Mouse (Mus musculus): Measurements from ENCODE around the gene Srd5a3. TPM values are rescaled to one million over a fixed set of nuclear protein-coding genes. Genes with fewer than 3 reads are reported as not detected.

Gene Srd5a3
- polyA plus RNA-seq, 1 experiment: 139 TPM

- no peaks in the 10 kb centered on the region; the same call in 1 of the 2 replicates for H3K27me3 ChIP-seq (ENCODE audit: control insufficient read depth, insufficient read depth, low read length)
- no peak overlapping the region for H3K27ac ChIP-seq (ENCODE audit: control insufficient read depth, insufficient read depth, low read length)
- no peaks in the 10 kb centered on the region for H3K4me1 ChIP-seq (replicated peaks; ENCODE audit: control insufficient read depth, insufficient read depth, low read length)
- DNase-seq: no peak
- H3K4me3 ChIP-seq (ENCODE audit: control insufficient read depth, insufficient read depth, low read length): no peak overlapping the region
- no peaks in the 10 kb centered on the region for H3K36me3 ChIP-seq (ENCODE audit: control insufficient read depth, insufficient read depth, low read length)
- WGBS: 90% methylated on average over 4 of the region's 4 CpGs
- no peak for TF ChIP-seq CTCF (IDR thresholded peaks at IDR 0.05; ENCODE audit: borderline replicate concordance, control insufficient read depth, extremely low read depth, insufficient read depth, low read length, poor library complexity)
- no peak for TF ChIP-seq POLR2A (IDR thresholded peaks at IDR 0.05; ENCODE audit: control insufficient read depth, extremely low read depth, insufficient read depth, low read length, poor library complexity)
Measured at GRCm38 (mm10) chr5:76175051-76175450, 35.0 kb downstream of the Srd5a3 start.

- WGBS: 54% methylated on average over 3 of the region's 3 CpGs
- DNase-seq: no peak
Measured at GRCm38 (mm10) chr5:76176411-76176810, 36.3 kb downstream of the Srd5a3 start.

GRCm38 (mm10) chr5:76176841-76177240 lies 36.8 kb downstream of the Srd5a3 start:
- no peak for DNase-seq
- no peak for TF ChIP-seq POLR2A (IDR thresholded peaks at IDR 0.05; ENCODE audit: control insufficient read depth, extremely low read depth, insufficient read depth, low read length, poor library complexity)
- TF ChIP-seq CTCF (IDR thresholded peaks at IDR 0.05; ENCODE audit: borderline replicate concordance, control insufficient read depth, extremely low read depth, insufficient read depth, low read length, poor library complexity): no peak
- H3K4me1 ChIP-seq (replicated peaks; ENCODE audit: control insufficient read depth, insufficient read depth, low read length): no peaks in the 10 kb centered on the region
- WGBS: 50% methylated on average over 11 of the region's 11 CpGs
- H3K4me3 ChIP-seq (ENCODE audit: control insufficient read depth, insufficient read depth, low read length): no peak overlapping the region
- no peak overlapping the region for H3K27ac ChIP-seq (ENCODE audit: control insufficient read depth, insufficient read depth, low read length)
- H3K27me3 ChIP-seq (ENCODE audit: control insufficient read depth, insufficient read depth, low read length): no peaks in the 10 kb centered on the region; the same call in 1 of the 2 replicates
- no peaks in the 10 kb centered on the region for H3K36me3 ChIP-seq (ENCODE audit: control insufficient read depth, insufficient read depth, low read length)

More at GRCm38 (mm10) chr5:76176411-76176810, 36.3 kb downstream of the Srd5a3 start:
- no peaks in the 10 kb centered on the region; the same call in 1 of the 2 replicates for H3K27me3 ChIP-seq (ENCODE audit: control insufficient read depth, insufficient read depth, low read length)
- H3K27ac ChIP-seq (ENCODE audit: control insufficient read depth, insufficient read depth, low read length): no peak overlapping the region
- TF ChIP-seq CTCF (IDR thresholded peaks at IDR 0.05; ENCODE audit: borderline replicate concordance, control insufficient read depth, extremely low read depth, insufficient read depth, low read length, poor library complexity) (no peak), POLR2A (IDR thresholded peaks at IDR 0.05; ENCODE audit: control insufficient read depth, extremely low read depth, insufficient read depth, low read length, poor library complexity) (no peak)
- no peaks in the 10 kb centered on the region for H3K36me3 ChIP-seq (ENCODE audit: control insufficient read depth, insufficient read depth, low read length)
- no peaks in the 10 kb centered on the region for H3K4me1 ChIP-seq (replicated peaks; ENCODE audit: control insufficient read depth, insufficient read depth, low read length)
- no peak overlapping the region for H3K4me3 ChIP-seq (ENCODE audit: control insufficient read depth, insufficient read depth, low read length)

- DNase-seq: no peak
- Histone ChIP-seq H3K4me3 (ENCODE audit: control insufficient read depth, insufficient read depth, low read length) (no peak overlapping the region), H3K27me3 (ENCODE audit: control insufficient read depth, insufficient read depth, low read length) (no peaks in the 10 kb centered on the region; the same call in 1 of the 2 replicates), H3K36me3 (ENCODE audit: control insufficient read depth, insufficient read depth, low read length) (no peaks in the 10 kb centered on the region), H3K27ac (ENCODE audit: control insufficient read depth, insufficient read depth, low read length) (no peak overlapping the region), H3K4me1 (replicated peaks; ENCODE audit: control insufficient read depth, insufficient read depth, low read length) (no peaks in the 10 kb centered on the region)
- WGBS: 85% methylated on average over 7 of the region's 7 CpGs
- TF ChIP-seq POLR2A (IDR thresholded peaks at IDR 0.05; ENCODE audit: control insufficient read depth, extremely low read depth, insufficient read depth, low read length, poor library complexity): no peak
Measured at GRCm38 (mm10) chr5:76177664-76178063, 37.6 kb downstream of the Srd5a3 start.

- Histone ChIP-seq H3K27ac (ENCODE audit: control insufficient read depth, insufficient read depth, low read length) (no peak overlapping the region), H3K4me3 (ENCODE audit: control insufficient read depth, insufficient read depth, low read length) (no peak overlapping the region), H3K27me3 (ENCODE audit: control insufficient read depth, insufficient read depth, low read length) (no peaks in the 10 kb centered on the region; the same call in 1 of the 2 replicates), H3K4me1 (replicated peaks; ENCODE audit: control insufficient read depth, insufficient read depth, low read length) (no peaks in the 10 kb centered on the region), H3K36me3 (ENCODE audit: control insufficient read depth, insufficient read depth, low read length) (no peaks in the 10 kb centered on the region)
- no peak for DNase-seq
- WGBS: 90% methylated on average over 5 of the region's 5 CpGs
- no peak for TF ChIP-seq CTCF (IDR thresholded peaks at IDR 0.05; ENCODE audit: borderline replicate concordance, control insufficient read depth, extremely low read depth, insufficient read depth, low read length, poor library complexity)
- no peak for TF ChIP-seq POLR2A (IDR thresholded peaks at IDR 0.05; ENCODE audit: control insufficient read depth, extremely low read depth, insufficient read depth, low read length, poor library complexity)
Measured at GRCm38 (mm10) chr5:76179171-76179570, 39.1 kb downstream of the Srd5a3 start.

- WGBS: 97% methylated on average over 5 of the region's 5 CpGs
- DNase-seq: no peak
- Histone ChIP-seq H3K27ac (ENCODE audit: control insufficient read depth, insufficient read depth, low read length) (no peak overlapping the region), H3K27me3 (ENCODE audit: control insufficient read depth, insufficient read depth, low read length) (no peaks in the 10 kb centered on the region; the same call in 1 of the 2 replicates), H3K4me3 (ENCODE audit: control insufficient read depth, insufficient read depth, low read length) (no peak overlapping the region), H3K4me1 (replicated peaks; ENCODE audit: control insufficient read depth, insufficient read depth, low read length) (peaks cover 3% of the 10 kb centered on the region; the same call in 1 of the 2 replicates), H3K36me3 (ENCODE audit: control insufficient read depth, insufficient read depth, low read length) (no peaks in the 10 kb centered on the region)
- TF ChIP-seq POLR2A (IDR thresholded peaks at IDR 0.05; ENCODE audit: control insufficient read depth, extremely low read depth, insufficient read depth, low read length, poor library complexity) (no peak), CTCF (IDR thresholded peaks at IDR 0.05; ENCODE audit: borderline replicate concordance, control insufficient read depth, extremely low read depth, insufficient read depth, low read length, poor library complexity) (no peak)
Measured at GRCm38 (mm10) chr5:76179791-76180190, 39.7 kb downstream of the Srd5a3 start.

GRCm38 (mm10) chr5:76182326-76182725 lies 42.3 kb downstream of the Srd5a3 start:
- no peak for DNase-seq
- no peak for TF ChIP-seq POLR2A (IDR thresholded peaks at IDR 0.05; ENCODE audit: control insufficient read depth, extremely low read depth, insufficient read depth, low read length, poor library complexity)
- no peak for TF ChIP-seq CTCF (IDR thresholded peaks at IDR 0.05; ENCODE audit: borderline replicate concordance, control insufficient read depth, extremely low read depth, insufficient read depth, low read length, poor library complexity)
- 98% methylated on average over 3 of the region's 3 CpGs for whole genome bisulfite sequencing
- Histone ChIP-seq H3K27ac (ENCODE audit: control insufficient read depth, insufficient read depth, low read length) (no peak overlapping the region), H3K4me1 (replicated peaks; ENCODE audit: control insufficient read depth, insufficient read depth, low read length) (peaks cover 10% of the 10 kb centered on the region), H3K4me3 (ENCODE audit: control insufficient read depth, insufficient read depth, low read length) (no peak overlapping the region), H3K36me3 (ENCODE audit: control insufficient read depth, insufficient read depth, low read length) (no peaks in the 10 kb centered on the region), H3K27me3 (ENCODE audit: control insufficient read depth, insufficient read depth, low read length) (no peaks in the 10 kb centered on the region)

All from thymus, adult 2 months (tissue).